Mouse (Mus musculus) forebrain, embryonic 10.5 days (tissue): ENCODE data around the gene Itgax. TPM values are rescaled to one million over a fixed set of nuclear protein-coding genes. Genes with fewer than 3 reads are reported as not detected.
"Not testable (repeated sequence)": the region's sequence is repeated elsewhere in the genome, so short reads cannot be mapped to it uniquely, and the experiment has no call there.

Experiments used
- DNase-seq: peaks from one replicate; pipeline ENCODE4 v3.0.0-alpha.2; 2017; ENCODE audit warnings: low spot score; ENCODE audit errors: extremely low spot score
- H3K27ac ChIP-seq: fragments of 300-500 bp; sonication (generic); 2 replicates; pipeline ENCODE4 v1.5.1; 2016; ENCODE audit warnings: mild to moderate bottlenecking
- H3K27me3 ChIP-seq: fragments of 300-500 bp; sonication (generic); 2 replicates; pipeline ENCODE4 v1.6.1; 2016; ENCODE audit warnings: mild to moderate bottlenecking; ENCODE audit not compliant: poor library complexity, severe bottlenecking
- H3K36me3 ChIP-seq: fragments of 300-500 bp; sonication (generic); replicated peaks from 2 replicates; pipeline ENCODE4 v1.6.1; 2016; ENCODE audit warnings: mild to moderate bottlenecking, moderate library complexity
- H3K4me1 ChIP-seq: fragments of 300-500 bp; sonication (generic); 2 replicates; pipeline ENCODE4 v1.6.1; 2016
- H3K4me3 ChIP-seq: fragments of 300-500 bp; sonication (generic); 2 replicates; pipeline ENCODE4 v1.5.1; 2016; ENCODE audit warnings: mild to moderate bottlenecking, moderate library complexity
- H3K9me3 ChIP-seq: fragments of 300-500 bp; sonication (generic); 2 replicates; pipeline ENCODE4 v1.6.1; 2016; ENCODE audit warnings: mild to moderate bottlenecking, moderate library complexity
- WGBS: fragments of 180-500 bp; shearing (Covaris S2); methylation state at CpG from one replicate; pipeline ENCODE4 v1.1.7; 2016; 5-methylcytosine and 5-hydroxymethylcytosine counted together
- polyA plus RNA-seq: library from polyadenylated mRNA; unstranded; fragments of >200 nt; fragmentation: Nextera tagmentation; extraction: Ambion mirVana; gene quantifications from 2 replicates; pipeline ENCODE4 v1.2.1, GENCODE M21; 2016

The Itgax gene
- polyA plus RNA-seq, 1 experiment from 2014 or later = not detected

GRCm38 (mm10) chr7:128119726-128120490 is 9.4 kb upstream of the Itgax start:
- Histone ChIP-seq H3K4me1 (no peaks in the 10 kb centered on the region), H3K27ac (no peak overlapping the region), H3K9me3 (no peaks in the 10 kb centered on the region), H3K36me3 (no peaks in the 10 kb centered on the region), H3K4me3 (no peak overlapping the region), H3K27me3 (no peaks in the 10 kb centered on the region)
- DNase-seq = no peak
- WGBS = 88% methylated on average over 6 of the region's 6 CpGs

GRCm38 (mm10) chr7:128132148-128132547 is 2.8 kb downstream of the Itgax start:
- Histone ChIP-seq H3K4me3 (no peak overlapping the region), H3K9me3 (no peaks in the 10 kb centered on the region), H3K27me3 (no peaks in the 10 kb centered on the region), H3K4me1 (no peaks in the 10 kb centered on the region), H3K36me3 (no peaks in the 10 kb centered on the region), H3K27ac (no peak overlapping the region)
- DNase-seq = no peak
- 91% methylated on average over 5 of the region's 5 CpGs for WGBS

GRCm38 (mm10) chr7:128133596-128133995 is 4.2 kb downstream of the Itgax start:
- no peaks in the 10 kb centered on the region for H3K36me3 ChIP-seq
- H3K27me3 ChIP-seq = no peaks in the 10 kb centered on the region
- no peak overlapping the region for H3K27ac ChIP-seq
- H3K9me3 ChIP-seq = no peaks in the 10 kb centered on the region
- DNase-seq = no peak
- no peak overlapping the region for H3K4me3 ChIP-seq
- WGBS = 80% methylated on average over 2 of the region's 2 CpGs
- H3K4me1 ChIP-seq = no peaks in the 10 kb centered on the region

- Histone ChIP-seq H3K9me3 (no peaks in the 10 kb centered on the region), H3K4me1 (no peaks in the 10 kb centered on the region), H3K27me3 (no peaks in the 10 kb centered on the region), H3K27ac (no peak overlapping the region), H3K4me3 (no peak overlapping the region), H3K36me3 (no peaks in the 10 kb centered on the region)
- DNase-seq = no peak
- WGBS = 69% methylated on average over 4 of the region's 4 CpGs
Measured at GRCm38 (mm10) chr7:128136927-128137326, 7.6 kb downstream of the Itgax start.

GRCm38 (mm10) chr7:128139611-128140010 is 10.3 kb downstream of the Itgax start:
- WGBS = 95% methylated on average over 6 of the region's 6 CpGs

GRCm38 (mm10) chr7:128150970-128151369 is 21.6 kb downstream of the Itgax start:
- Histone ChIP-seq H3K27ac (no peak overlapping the region), H3K36me3 (no peaks in the 10 kb centered on the region), H3K27me3 (no peaks in the 10 kb centered on the region), H3K4me1 (no peaks in the 10 kb centered on the region), H3K9me3 (no peaks in the 10 kb centered on the region), H3K4me3 (no peak overlapping the region)
- no peak for DNase-seq
- WGBS = 94% methylated on average over 8 of the region's 8 CpGs

More at GRCm38 (mm10) chr7:128139611-128140010, 10.3 kb downstream of the Itgax start:
- no peak for DNase-seq
- Histone ChIP-seq H3K4me1 (no peaks in the 10 kb centered on the region), H3K36me3 (no peaks in the 10 kb centered on the region), H3K27me3 (no peaks in the 10 kb centered on the region), H3K9me3 (no peaks in the 10 kb centered on the region), H3K4me3 (no peak overlapping the region), H3K27ac (no peak overlapping the region)

GRCm38 (mm10) chr7:128154076-128154475 is 24.7 kb downstream of the Itgax start, which contains the start of gene Itgad:
Gene Itgad, plus strand, starts transcription at chr7:128154376.
- no peaks in the 10 kb centered on the region for H3K36me3 ChIP-seq
- DNase-seq = no peak
- no peak within 1 kb of the TSS for H3K4me3 ChIP-seq
- 95% methylated on average over 21 of the region's 21 CpGs for WGBS
- H3K9me3 ChIP-seq = no peaks in the 10 kb centered on the region
- no peaks in the 10 kb centered on the region for H3K4me1 ChIP-seq
- no peaks in the 10 kb centered on the region for H3K27me3 ChIP-seq
- no peak within 1 kb of the TSS for H3K27ac ChIP-seq

GRCm38 (mm10) chr7:128154924-128155323 is 25.6 kb downstream of the Itgax start:
- H3K4me1 ChIP-seq = no peaks in the 10 kb centered on the region

GRCm38 (mm10) chr7:128158688-128159354 is 29.5 kb downstream of the Itgax start:
- H3K36me3 ChIP-seq, H3K27me3 ChIP-seq, DNase-seq, H3K9me3 ChIP-seq, H3K4me3 ChIP-seq, H3K4me1 ChIP-seq, H3K27ac ChIP-seq: not testable (repeated sequence)
- WGBS = 85% methylated on average over 8 of the region's 8 CpGs

More at GRCm38 (mm10) chr7:128154924-128155323, 25.6 kb downstream of the Itgax start:
- no peak for DNase-seq
- H3K27me3 ChIP-seq = no peaks in the 10 kb centered on the region
- H3K4me3 ChIP-seq = no peak overlapping the region
- no peak overlapping the region for H3K27ac ChIP-seq
- no peaks in the 10 kb centered on the region for H3K36me3 ChIP-seq
- no peaks in the 10 kb centered on the region for H3K9me3 ChIP-seq
- WGBS = 67% methylated on average over 10 of the region's 10 CpGs

- Histone ChIP-seq H3K36me3 (no peaks in the 10 kb centered on the region), H3K4me1 (no peaks in the 10 kb centered on the region), H3K4me3 (no peak overlapping the region), H3K27me3 (no peaks in the 10 kb centered on the region), H3K9me3 (no peaks in the 10 kb centered on the region), H3K27ac (no peak overlapping the region)
- WGBS = 92% methylated on average over 4 of the region's 4 CpGs
- no peak for DNase-seq
Measured at GRCm38 (mm10) chr7:128164001-128164400, 34.7 kb downstream of the Itgax start.

GRCm38 (mm10) chr7:128166391-128166790 is 37.0 kb downstream of the Itgax start:
- H3K9me3 ChIP-seq = no peaks in the 10 kb centered on the region
- H3K27me3 ChIP-seq = no peaks in the 10 kb centered on the region
- H3K36me3 ChIP-seq = no peaks in the 10 kb centered on the region
- H3K27ac ChIP-seq = no peak overlapping the region
- no peak for DNase-seq
- H3K4me1 ChIP-seq = no peaks in the 10 kb centered on the region
- WGBS = 93% methylated on average over 7 of the region's 7 CpGs
- H3K4me3 ChIP-seq = no peak overlapping the region

GRCm38 (mm10) chr7:128169996-128170395 is 40.6 kb downstream of the Itgax start:
- no peak for DNase-seq
- H3K4me3 ChIP-seq = no peak overlapping the region
- H3K27me3 ChIP-seq = no peaks in the 10 kb centered on the region
- no peaks in the 10 kb centered on the region for H3K4me1 ChIP-seq
- WGBS = 88% methylated on average over 3 of the region's 3 CpGs
- no peak overlapping the region for H3K27ac ChIP-seq
- H3K36me3 ChIP-seq = no peaks in the 10 kb centered on the region
- H3K9me3 ChIP-seq = no peaks in the 10 kb centered on the region

GRCm38 (mm10) chr7:128178385-128178784 is 49.0 kb downstream of the Itgax start:
- H3K4me3 ChIP-seq = no peak overlapping the region
- no peaks in the 10 kb centered on the region for H3K9me3 ChIP-seq
- no peak overlapping the region for H3K27ac ChIP-seq
- DNase-seq = no peak
- no peaks in the 10 kb centered on the region for H3K27me3 ChIP-seq
- no peaks in the 10 kb centered on the region for H3K36me3 ChIP-seq
- WGBS = 71% methylated on average over 2 of the region's 2 CpGs
- no peaks in the 10 kb centered on the region for H3K4me1 ChIP-seq
